Mouse (Mus musculus): ENCODE measurements at regions not wholly inside any gene's neighbourhood (a gene's known extent, or its start where the extent isn't known, plus 50 kb on each side); places are given as distances from the start of the nearest gene placed in this dataset.

- TF ChIP-seq ZNF384 (IDR thresholded peaks at IDR 0.05; ENCODE audit: low read depth, low read length) (no peak), USF2 (conservative IDR thresholded peaks at IDR 0.05; ENCODE audit: low read depth, low read length) (no peak), CTCF (conservative IDR thresholded peaks at IDR 0.05 in 1 of 2, IDR thresholded peaks at IDR 0.05 in 1 of 2; ENCODE audit: low read depth in 2 of 2, low read length in 2 of 2) (no peak), POLR2A (IDR thresholded peaks at IDR 0.05; ENCODE audit: low read depth, low read length) (no peak), KAT2A (IDR thresholded peaks at IDR 0.05; ENCODE audit: insufficient replicate concordance, low read length) (no peak), MEF2A (IDR thresholded peaks at IDR 0.05; ENCODE audit: borderline replicate concordance, low read depth, low read length) (no peak), NELFE (IDR thresholded peaks at IDR 0.05; ENCODE audit: low read depth, low read length) (no peak), SIN3A (IDR thresholded peaks at IDR 0.05; ENCODE audit: low read length) (no peak), POLR2AphosphoS2 (IDR thresholded peaks at IDR 0.05; ENCODE audit: low read depth, low read length) (no peak), PAX5 (IDR thresholded peaks at IDR 0.05; ENCODE audit: low read length) (no peak), HCFC1 (IDR thresholded peaks at IDR 0.05; ENCODE audit: low read depth, low read length) (no peak), USF1 (IDR thresholded peaks at IDR 0.05; ENCODE audit: low read depth, low read length) (no peak), BHLHE40 (IDR thresholded peaks at IDR 0.05; ENCODE audit: low read depth, low read length) (no peak), ZMIZ1 (IDR thresholded peaks at IDR 0.05; ENCODE audit: low read depth, low read length) (no peak)
Observed at GRCm38 (mm10) chr16:15175516-15175915, 141.7 kb upstream of the Gm21897 start.

Data from CH12.LX (cell line).